Comparison of ENCODE assay signal across 9 mouse cellular contexts in genomic region chr13:47666956-47667701, GRCm38 (mm10).
DNase-seq lines count a peak whose midpoint lies in the region; ATAC-seq and TF ChIP-seq lines count a peak whose summit lies in the region.
"Had no signal": no experiment of that assay in that cellular context is flagged by ENCODE, and none has a peak within 500 bp of the region (broad histone marks: within the 10 kb centered on the region; RNA-seq: fewer than 3 reads in every experiment).

No protein-coding gene starts in this region.

- H3K4me1 ChIP-seq in forebrain, embryonic 11.5 days (replicated peaks; ENCODE audit: control insufficient read depth, insufficient read depth, low read length), result peaks cover 3% of the 10 kb centered on the region; the same call in 1 of the 2 replicates
- peaks cover 17% of the 10 kb centered on the region for H3K4me1 ChIP-seq in heart, embryonic 13.5 days
- no peaks in the 10 kb centered on the region for H3K4me1 ChIP-seq in kidney, postnatal 0 days (replicated peaks; ENCODE audit: insufficient read depth, low read length)
- H3K4me1 ChIP-seq in limb, embryonic 15.5 days, result peaks cover 11% of the 10 kb centered on the region
- no peaks in the 10 kb centered on the region for H3K4me1 ChIP-seq in neural tube, embryonic 14.5 days (ENCODE audit: control insufficient read depth, insufficient read depth, low read length)
- H3K4me1 ChIP-seq in thymus, adult 2 months (replicated peaks; ENCODE audit: control insufficient read depth, insufficient read depth, low read length), result no peaks in the 10 kb centered on the region

- peak overlapping the region; percentile 13; the same call in 1 of the 2 replicates for H3K27ac ChIP-seq in forebrain, embryonic 11.5 days (ENCODE audit: low read depth, low read length)
- peak overlapping the region; percentile 73 for H3K27ac ChIP-seq in heart, embryonic 13.5 days (replicated peaks)
- H3K27ac ChIP-seq in kidney, postnatal 0 days, result no peak overlapping the region
- peak overlapping the region; percentile 47; the same call in 1 of the 2 replicates for H3K27ac ChIP-seq in limb, embryonic 15.5 days
- no peak overlapping the region for H3K27ac ChIP-seq in neural tube, embryonic 14.5 days (ENCODE audit: low read depth, low read length)
- no peak overlapping the region for H3K27ac ChIP-seq in thymus, adult 2 months (ENCODE audit: control insufficient read depth, insufficient read depth, low read length)

- no peak overlapping the region for H3ac ChIP-seq in C2C12 (ENCODE audit: control insufficient read depth, insufficient read length, low read depth)

- no peaks in the 10 kb centered on the region for H3K9me3 ChIP-seq in forebrain, embryonic 11.5 days (ENCODE audit: control insufficient read depth, low read length)
- H3K9me3 ChIP-seq in heart, embryonic 13.5 days, result no peaks in the 10 kb centered on the region
- H3K9me3 ChIP-seq in kidney, postnatal 0 days (replicated peaks; ENCODE audit: low read length), result no peaks in the 10 kb centered on the region
- H3K9me3 ChIP-seq in limb, embryonic 15.5 days, result no peaks in the 10 kb centered on the region
- H3K9me3 ChIP-seq in neural tube, embryonic 14.5 days (ENCODE audit: control insufficient read depth, low read length), result no peaks in the 10 kb centered on the region

- peaks cover 4% of the 10 kb centered on the region for H3K27me3 ChIP-seq in C2C12 (ENCODE audit: control insufficient read depth, insufficient read depth, insufficient read length)
- H3K27me3 ChIP-seq in forebrain, embryonic 11.5 days (ENCODE audit: control insufficient read depth, insufficient read depth, low read length), result no peaks in the 10 kb centered on the region
- no peaks in the 10 kb centered on the region for H3K27me3 ChIP-seq in heart, embryonic 13.5 days (replicated peaks)
- no peaks in the 10 kb centered on the region for H3K27me3 ChIP-seq in kidney, postnatal 0 days (ENCODE audit: insufficient read depth, low read length)
- no peaks in the 10 kb centered on the region for H3K27me3 ChIP-seq in limb, embryonic 15.5 days
- no peaks in the 10 kb centered on the region for H3K27me3 ChIP-seq in neural tube, embryonic 14.5 days (ENCODE audit: control insufficient read depth, insufficient read depth, low read length)
- no peaks in the 10 kb centered on the region for H3K27me3 ChIP-seq in thymus, adult 2 months (ENCODE audit: control insufficient read depth, insufficient read depth, low read length)

- no peak for TF ChIP-seq POLR2A in thymus, adult 2 months (IDR thresholded peaks at IDR 0.05; ENCODE audit: control insufficient read depth, extremely low read depth, insufficient read depth, low read length, poor library complexity)

- H3K79me2 ChIP-seq in C2C12 (ENCODE audit: control insufficient read depth, insufficient read depth), result no peaks in the 10 kb centered on the region

- no peaks in the 10 kb centered on the region for H3K36me3 ChIP-seq in C2C12 (ENCODE audit: control insufficient read depth, insufficient read depth)
- no peaks in the 10 kb centered on the region for H3K36me3 ChIP-seq in forebrain, embryonic 11.5 days (ENCODE audit: control insufficient read depth, insufficient read depth, low read length)
- H3K36me3 ChIP-seq in heart, embryonic 13.5 days, result no peaks in the 10 kb centered on the region
- H3K36me3 ChIP-seq in kidney, postnatal 0 days (ENCODE audit: insufficient read depth, low read length), result no peaks in the 10 kb centered on the region
- no peaks in the 10 kb centered on the region for H3K36me3 ChIP-seq in limb, embryonic 15.5 days
- H3K36me3 ChIP-seq in neural tube, embryonic 14.5 days (ENCODE audit: control insufficient read depth, insufficient read depth, low read length), result no peaks in the 10 kb centered on the region
- H3K36me3 ChIP-seq in thymus, adult 2 months (ENCODE audit: control insufficient read depth, insufficient read depth, low read length), result no peaks in the 10 kb centered on the region
- H3K36me3 ChIP-seq: G1E had no signal

- WGBS in forebrain, embryonic 11.5 days, result 27% methylated on average over 13 of the region's 13 CpGs
- 22% methylated on average over 13 of the region's 13 CpGs for WGBS in heart, embryonic 13.5 days
- WGBS in kidney, postnatal 0 days, result 31% methylated on average over 13 of the region's 13 CpGs
- WGBS in limb, embryonic 15.5 days, result 18% methylated on average over 13 of the region's 13 CpGs
- WGBS in neural tube, embryonic 14.5 days, result 21% methylated on average over 13 of the region's 13 CpGs
- 35% methylated on average over 13 of the region's 13 CpGs for WGBS in thymus, adult 2 months

- DNase-seq in c-Kit-positive CD71-positive TER-119-negative erythroid progenitor cells, embryonic 14.5 days (ENCODE audit: low read depth), result peak; percentile 3
- peak; percentile 96 for DNase-seq in forebrain, embryonic 11.5 days (ENCODE audit: low spot score)
- peak; percentile 94 for DNase-seq in kidney, postnatal 0 days (ENCODE audit: low spot score)
- peak; percentile 16 for DNase-seq in thymus, adult 2 months

- peak overlapping the region; percentile 35; the same call in 1 of the 2 replicates for H3K9ac ChIP-seq in forebrain, embryonic 11.5 days (ENCODE audit: low read length)
- peak overlapping the region; percentile 62 for H3K9ac ChIP-seq in heart, embryonic 13.5 days
- H3K9ac ChIP-seq in kidney, postnatal 0 days (ENCODE audit: low read depth, low read length), result no peak overlapping the region
- H3K9ac ChIP-seq in limb, embryonic 15.5 days, result no peak overlapping the region
- no peak overlapping the region for H3K9ac ChIP-seq in neural tube, embryonic 14.5 days (replicated peaks; ENCODE audit: low read depth, low read length)

- no peaks in the 10 kb centered on the region for H3K79me3 ChIP-seq in C2C12 (ENCODE audit: low read depth)

- H3K4me2 ChIP-seq in forebrain, embryonic 11.5 days (ENCODE audit: low read depth, low read length, severe bottlenecking), result 0 out of 2 replicates have a peak overlapping the region, but pooled peaks have one; percentile 8
- peak overlapping the region; percentile 49 for H3K4me2 ChIP-seq in heart, embryonic 13.5 days
- H3K4me2 ChIP-seq in kidney, postnatal 0 days (ENCODE audit: low read length), result no peak overlapping the region
- H3K4me2 ChIP-seq in limb, embryonic 15.5 days, result peak overlapping the region; percentile 37
- no peak overlapping the region for H3K4me2 ChIP-seq in neural tube, embryonic 14.5 days (ENCODE audit: low read depth, low read length)

- ATAC-seq in forebrain, embryonic 11.5 days (replicated peaks; ENCODE audit: low FRiP score), result peak; percentile 71
- no peak for ATAC-seq in heart, embryonic 13.5 days (ENCODE audit: extremely low read depth, insufficient number of reproducible peaks, low FRiP score, low TSS enrichment)
- peak; percentile 69; the same call in 1 of the 2 replicates for ATAC-seq in kidney, postnatal 0 days (replicated peaks; ENCODE audit: low FRiP score, low read depth)
- ATAC-seq in limb, embryonic 15.5 days (ENCODE audit: insufficient number of reproducible peaks, low FRiP score, low TSS enrichment, low read depth), result no peak
- ATAC-seq in neural tube, embryonic 14.5 days (ENCODE audit: low read depth), result peak; percentile 75

- H3K4me3 ChIP-seq in C2C12 (ENCODE audit: insufficient read depth, poor library complexity, severe bottlenecking), result no peak overlapping the region
- H3K4me3 ChIP-seq in forebrain, embryonic 11.5 days (ENCODE audit: low read depth, low read length), result no peak overlapping the region
- 0 out of 2 replicates have a peak overlapping the region, but pooled peaks have one; percentile 7 for H3K4me3 ChIP-seq in heart, embryonic 13.5 days
- H3K4me3 ChIP-seq in kidney, postnatal 0 days (replicated peaks; ENCODE audit: low read depth, low read length), result no peak overlapping the region
- H3K4me3 ChIP-seq in limb, embryonic 15.5 days, result peak overlapping the region; percentile 2; the same call in 1 of the 2 replicates
- no peak overlapping the region for H3K4me3 ChIP-seq in neural tube, embryonic 14.5 days (ENCODE audit: low read depth, low read length)
- H3K4me3 ChIP-seq in thymus, adult 2 months (ENCODE audit: control insufficient read depth, insufficient read depth, low read length), result no peak overlapping the region

- peak; percentile 58 for TF ChIP-seq CTCF in C2C12 (IDR thresholded peaks at IDR 0.05; ENCODE audit: control insufficient read depth, insufficient read depth, insufficient read length)
- peak; percentile 96 for TF ChIP-seq CTCF in kidney, postnatal 0 days (IDR thresholded peaks at IDR 0.05; ENCODE audit: low read depth)
- TF ChIP-seq CTCF in thymus, adult 2 months (IDR thresholded peaks at IDR 0.05; ENCODE audit: borderline replicate concordance, control insufficient read depth, extremely low read depth, insufficient read depth, low read length, poor library complexity), result peak; percentile 32; the same call in 1 of the 2 replicates

TF ChIP-seq in C2C12, 6 proteins besides CTCF, POLR2A, EP300 and RAD21:
- TF ChIP-seq MAX (IDR thresholded peaks at IDR 0.05) (no peak), CEBPB (IDR thresholded peaks at IDR 0.05; ENCODE audit: low read depth) (no peak), USF1 (IDR thresholded peaks at IDR 0.05; ENCODE audit: low read depth) (no peak), MYOD1 (IDR thresholded peaks at IDR 0.05; ENCODE audit: control insufficient read depth, insufficient read length, low read depth) (no peak), MYOG (IDR thresholded peaks at IDR 0.05; ENCODE audit: control insufficient read depth, extremely low read depth, insufficient read length) (no peak), FOSL1 (IDR thresholded peaks at IDR 0.05; ENCODE audit: insufficient read depth, low read length, poor library complexity, severe bottlenecking) (no peak)
TF ChIP-seq in C2C12: peak in this region for 0.

Comparison
In these comparisons a context has a peak if more than half of its experiments do, and no peak if none do; other contexts are left out.
1. H3K4me3 ChIP-seq: peak in heart, embryonic 13.5 days (single experiment) and limb, embryonic 15.5 days (single experiment); none in C2C12 (single experiment), forebrain, embryonic 11.5 days (single experiment), kidney, postnatal 0 days (single experiment), neural tube, embryonic 14.5 days (single experiment) and thymus, adult 2 months (single experiment).
2. CTCF ChIP-seq: peak in every context shown above with its lines; median percentile 96 in kidney, postnatal 0 days; 58 in C2C12; 32 in thymus, adult 2 months.
3. DNase-seq: peak in every context shown above with its lines; median percentile 96 in forebrain, embryonic 11.5 days; 94 in kidney, postnatal 0 days; 16 in thymus, adult 2 months; 3 in c-Kit-positive CD71-positive TER-119-negative erythroid progenitor cells, embryonic 14.5 days.
4. ATAC-seq: peak in forebrain, embryonic 11.5 days (single experiment), kidney, postnatal 0 days (single experiment) and neural tube, embryonic 14.5 days (single experiment); none in heart, embryonic 13.5 days (single experiment) and limb, embryonic 15.5 days (single experiment).
5. H3K27ac ChIP-seq: peak in forebrain, embryonic 11.5 days (single experiment), heart, embryonic 13.5 days (single experiment) and limb, embryonic 15.5 days (single experiment); none in kidney, postnatal 0 days (single experiment), neural tube, embryonic 14.5 days (single experiment) and thymus, adult 2 months (single experiment).
6. H3K4me2 ChIP-seq: peak in forebrain, embryonic 11.5 days (single experiment), heart, embryonic 13.5 days (single experiment) and limb, embryonic 15.5 days (single experiment); none in kidney, postnatal 0 days (single experiment) and neural tube, embryonic 14.5 days (single experiment).
7. H3K9ac ChIP-seq: peak in forebrain, embryonic 11.5 days (single experiment) and heart, embryonic 13.5 days (single experiment); none in kidney, postnatal 0 days (single experiment), limb, embryonic 15.5 days (single experiment) and neural tube, embryonic 14.5 days (single experiment).